Mouse (Mus musculus) CH12.LX (cell line): ENCODE measurements at regions not wholly inside any gene's neighbourhood (a gene's known extent, or its start where the extent isn't known, plus 50 kb on each side); places are given as distances from the start of the nearest gene placed in this dataset.

Experiments used
- DNase-seq: peaks from one replicate; pipeline ENCODE4 v3.0.0-alpha.2; 2013; ENCODE audit errors: extremely low read depth
- H3K27ac ChIP-seq: 2 replicates; pipeline ENCODE4 v1.5.1; 2012; ENCODE audit warnings: low read depth, mild to moderate bottlenecking, control low read depth, moderate library complexity; ENCODE audit not compliant: insufficient read depth
- H3K27me3 ChIP-seq: replicated peaks from 2 replicates; pipeline ENCODE3; 2012; ENCODE audit warnings: inconsistent platforms
- H3K36me3 ChIP-seq, 2 experiments: replicated peaks in 1 of 2; 2 replicates each; pipeline versions ENCODE3 to v1.6.1; 2012; ENCODE audit warnings: inconsistent platforms in 1 of 2, low read length in 1 of 2, mild to moderate bottlenecking in 1 of 2, mixed read lengths in 1 of 2, moderate library complexity in 1 of 2; ENCODE audit not compliant: control insufficient read depth in 1 of 2, insufficient read depth in 1 of 2
- H3K4me1 ChIP-seq, 2 experiments: 2 replicates each; pipeline ENCODE4 v1.6.1; 2012; ENCODE audit warnings: inconsistent platforms in 1 of 2, moderate library complexity in 1 of 2; ENCODE audit not compliant: insufficient read depth in 2 of 2, control insufficient read depth in 1 of 2
- H3K4me2 ChIP-seq: 2 replicates; pipeline ENCODE4 v1.6.1; 2012; ENCODE audit warnings: low read depth, mild to moderate bottlenecking, control low read depth; ENCODE audit not compliant: poor library complexity, insufficient read depth, severe bottlenecking
- H3K4me3 ChIP-seq, 3 experiments: fragments of 150-350 bp in 1 of 3; sonication (generic) in 1 of 3; replicated peaks in 1 of 3; 2 replicates each; pipeline versions ENCODE3 to v1.5.1; 2011 to 2012; ENCODE audit warnings: low read depth in 2 of 3, low read length in 2 of 3, mild to moderate bottlenecking in 2 of 3, moderate library complexity in 2 of 3, control low read depth in 1 of 3, improper control_type of control experiment in 1 of 3, inconsistent platforms in 1 of 3, mixed read lengths in 1 of 3; ENCODE audit not compliant: poor library complexity in 1 of 3
- H3K79me2 ChIP-seq: replicated peaks from 2 replicates; pipeline ENCODE4 v1.6.1; 2012; ENCODE audit warnings: mild to moderate bottlenecking, moderate library complexity; ENCODE audit not compliant: control insufficient read depth, poor library complexity, insufficient read depth, severe bottlenecking; ENCODE audit errors: extremely low read depth
- H3K9ac ChIP-seq: 2 replicates; pipeline ENCODE4 v1.6.1; 2012; ENCODE audit warnings: low read depth, mild to moderate bottlenecking, control low read depth, moderate library complexity; ENCODE audit not compliant: insufficient read depth
- H3K9me3 ChIP-seq: replicated peaks from 2 replicates; pipeline ENCODE3; 2012; ENCODE audit warnings: low read length, inconsistent platforms, mixed read lengths
- BHLHE40 ChIP-seq: IDR thresholded peaks from 2 replicates; pipeline ENCODE4 v1.6.1; 2011; ENCODE audit warnings: mild to moderate bottlenecking, low read depth, low read length, improper control_type of control experiment
- CHD1 ChIP-seq: IDR thresholded peaks from 2 replicates; pipeline ENCODE4 v1.6.1; 2012; ENCODE audit warnings: low read depth, low read length, improper control_type of control experiment, inconsistent platforms
- CHD2 ChIP-seq: IDR thresholded peaks from 2 replicates; pipeline ENCODE4 v1.6.1; 2011; ENCODE audit warnings: low read length, improper control_type of control experiment
- CTCF ChIP-seq, 2 experiments: IDR thresholded peaks in 1 of 2; conservative IDR thresholded peaks in 1 of 2; 2 replicates each; pipeline ENCODE4 v1.5.1; 2011 to 2012; ENCODE audit warnings: low read depth in 2 of 2, low read length in 2 of 2, improper control_type of control experiment in 1 of 2, inconsistent platforms in 1 of 2, mild to moderate bottlenecking in 1 of 2, moderate library complexity in 1 of 2
- E2F4 ChIP-seq: IDR thresholded peaks from 2 replicates; pipeline ENCODE4 v1.6.1; 2011; ENCODE audit warnings: low read depth, low read length, improper control_type of control experiment; ENCODE audit not compliant: insufficient replicate concordance
- ELF1 ChIP-seq: IDR thresholded peaks from 2 replicates; pipeline ENCODE4 v1.6.1; 2014; ENCODE audit warnings: low read depth, mild to moderate bottlenecking, inconsistent platforms, low read length, improper control_type of control experiment
- EP300 ChIP-seq: IDR thresholded peaks from 2 replicates; pipeline ENCODE4 v1.6.1; 2011; ENCODE audit warnings: low read length, improper control_type of control experiment
- GABPA ChIP-seq: IDR thresholded peaks from 2 replicates; pipeline ENCODE4 v1.6.1; 2012; ENCODE audit warnings: low read depth, low read length, improper control_type of control experiment, inconsistent platforms; ENCODE audit not compliant: insufficient replicate concordance
- HCFC1 ChIP-seq: IDR thresholded peaks from 2 replicates; pipeline ENCODE4 v1.6.1; 2012; ENCODE audit warnings: low read depth, mild to moderate bottlenecking, inconsistent platforms, low read length, improper control_type of control experiment
- JUN ChIP-seq: IDR thresholded peaks from 2 replicates; pipeline ENCODE4 v1.6.1; 2011; ENCODE audit warnings: low read depth, mild to moderate bottlenecking, low read length, improper control_type of control experiment, moderate library complexity; ENCODE audit not compliant: insufficient read depth
- KAT2A ChIP-seq: IDR thresholded peaks from 2 replicates; pipeline ENCODE4 v1.6.1; 2012; ENCODE audit warnings: low read length, improper control_type of control experiment, inconsistent platforms; ENCODE audit not compliant: insufficient replicate concordance
- MAX ChIP-seq: IDR thresholded peaks from 2 replicates; pipeline ENCODE4 v1.6.1; 2011; ENCODE audit warnings: low read length, improper control_type of control experiment
- MXI1 ChIP-seq: IDR thresholded peaks from 2 replicates; pipeline ENCODE4 v1.6.1; 2011; ENCODE audit warnings: mild to moderate bottlenecking, low read depth, low read length, improper control_type of control experiment
- MYC ChIP-seq: IDR thresholded peaks from 2 replicates; pipeline ENCODE4 v1.6.1; 2011; ENCODE audit warnings: low read depth, mild to moderate bottlenecking, improper control_type of control experiment, low read length
- POLR2A ChIP-seq: IDR thresholded peaks from 2 replicates; pipeline ENCODE4 v1.6.1; 2011; ENCODE audit warnings: low read depth, mild to moderate bottlenecking, improper control_type of control experiment, low read length
- RAD21 ChIP-seq: IDR thresholded peaks from 2 replicates; pipeline ENCODE4 v1.6.1; 2011; ENCODE audit warnings: low read depth, mild to moderate bottlenecking, low read length, improper control_type of control experiment, moderate library complexity
- SIN3A ChIP-seq: IDR thresholded peaks from 2 replicates; pipeline ENCODE4 v1.6.1; 2012; ENCODE audit warnings: low read length, improper control_type of control experiment, inconsistent platforms
- SMC3 ChIP-seq: IDR thresholded peaks from 2 replicates; pipeline ENCODE4 v1.6.1; 2011; ENCODE audit warnings: low read depth, low read length, improper control_type of control experiment
- TBP ChIP-seq: conservative IDR thresholded peaks from 2 replicates; pipeline ENCODE4 v1.6.1; 2011; ENCODE audit warnings: low read depth, low read length, improper control_type of control experiment
- USF2 ChIP-seq: conservative IDR thresholded peaks from 2 replicates; pipeline ENCODE4 v1.6.1; 2011; ENCODE audit warnings: low read depth, low read length, improper control_type of control experiment
- ZC3H11A ChIP-seq: IDR thresholded peaks from 2 replicates; pipeline ENCODE4 v1.6.1; 2012; ENCODE audit warnings: low read depth, mild to moderate bottlenecking, inconsistent platforms, low read length, improper control_type of control experiment
- ZKSCAN1 ChIP-seq: IDR thresholded peaks from 2 replicates; pipeline ENCODE4 v1.6.1; 2012; ENCODE audit warnings: low read depth, inconsistent platforms, low read length, improper control_type of control experiment, borderline replicate concordance
- ZMIZ1 ChIP-seq: IDR thresholded peaks from 2 replicates; pipeline ENCODE4 v1.6.1; 2012; ENCODE audit warnings: low read depth, mild to moderate bottlenecking, inconsistent platforms, low read length, improper control_type of control experiment
- ZNF384 ChIP-seq: IDR thresholded peaks from 2 replicates; pipeline ENCODE4 v1.6.1; 2012; ENCODE audit warnings: low read depth, low read length, improper control_type of control experiment, inconsistent platforms
- dilution Hi-C: fragments of 300-500 bp; cut with MboI; formaldehyde crosslinking; loops from 2 replicates; pipeline ENCODE4 v1.14.3; 2020; ENCODE audit warnings: low sequenced_read_pairs; ENCODE audit not compliant: extremely low pct_unique_long_range_greater_than_20kb, extremely low pct_ligation_motif_present
- in situ Hi-C: fragments of 300-500 bp; cut with MboI; formaldehyde crosslinking; loops from 3 replicates; pipeline ENCODE4 v1.14.3; 2019; ENCODE audit warnings: low sequenced_read_pairs, low pct_ligation_motif_present, low pct_unique_long_range_greater_than_20kb, mixed read lengths

- dilution Hi-C loops (no loop called here), in situ Hi-C loops (no loop called here)
- Histone ChIP-seq H3K9me3 (no peaks in the 10 kb centered on the region), H3K9ac (no peak overlapping the region), H3K4me1 (peaks cover 0 to 2% of the 10 kb centered on the region in 2 experiments; a peak in 1 of 4 replicates), H3K79me2 (no peaks in the 10 kb centered on the region), H3K4me2 (no peak overlapping the region; the same call in 1 of the 2 replicates), H3K27me3 (no peaks in the 10 kb centered on the region), H3K27ac (no peak overlapping the region), H3K4me3 (no peak overlapping the region), H3K36me3 (no peaks in the 10 kb centered on the region)
- TF ChIP-seq SMC3 = no peak
- no peak for TF ChIP-seq E2F4
- TF ChIP-seq CHD1 = no peak
- TF ChIP-seq RAD21 = no peak
- no peak for TF ChIP-seq MYC
- no peak for TF ChIP-seq POLR2A
- no peak for TF ChIP-seq USF2
- DNase-seq = no peak
These were observed 414.8 kb downstream of the Klf5 start for GRCm38 (mm10) chr14:99713069-99713830.

DNA sequence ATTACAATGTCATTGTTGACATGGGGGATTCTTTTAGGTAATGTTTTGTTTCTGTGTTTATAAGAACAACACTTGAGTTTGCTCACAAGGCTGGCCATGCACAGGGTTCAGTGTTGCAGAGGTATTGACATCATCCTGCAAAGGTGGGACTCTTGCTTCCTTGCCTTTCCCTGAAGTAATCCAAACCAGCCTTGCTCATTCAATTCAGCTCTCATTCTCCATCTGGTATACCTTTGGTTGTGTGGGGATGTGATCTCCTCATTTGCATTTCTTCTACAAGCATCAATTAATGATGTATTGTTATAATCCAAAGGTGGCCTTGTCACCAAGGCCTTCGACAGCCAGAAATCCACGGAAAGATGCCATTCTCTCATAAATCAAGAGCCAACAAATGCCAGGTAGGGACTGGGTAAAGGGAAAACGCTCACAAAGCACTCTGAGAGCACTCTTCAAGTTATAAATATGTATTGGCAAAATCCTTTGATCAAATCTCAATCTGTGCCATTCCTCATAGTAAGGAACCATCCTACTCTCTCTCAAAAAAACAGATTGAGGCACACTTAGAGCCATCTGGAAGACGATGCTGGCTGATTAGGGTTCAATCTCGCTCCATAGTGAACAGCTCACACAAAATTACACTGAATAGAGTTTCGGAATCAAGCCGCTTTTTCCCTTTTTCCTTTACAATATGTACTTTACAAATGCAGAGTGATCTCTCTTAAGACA, 435.1 kb downstream of the Klf5 start:
- Histone ChIP-seq H3K4me2 (no peak overlapping the region), H3K27ac (no peak overlapping the region), H3K27me3 (no peaks in the 10 kb centered on the region), H3K9me3 (no peaks in the 10 kb centered on the region), H3K4me1 (no peaks in the 10 kb centered on the region), H3K9ac (no peak overlapping the region), H3K4me3 (no peak overlapping the region), H3K36me3 (no peaks in the 10 kb centered on the region), H3K79me2 (no peaks in the 10 kb centered on the region)
- in situ Hi-C loops (no loop called here), dilution Hi-C loops (no loop called here)
- TF ChIP-seq E2F4 (no peak), JUN (no peak), BHLHE40 (no peak), ELF1 (no peak), CHD1 (no peak), ZNF384 (no peak), EP300 (no peak), MAX (no peak), KAT2A (no peak), ZC3H11A (no peak), SIN3A (no peak), HCFC1 (no peak), ZMIZ1 (no peak), CTCF (conservative IDR thresholded peaks at IDR 0.05 in 1 of 2, IDR thresholded peaks at IDR 0.05 in 1 of 2; ENCODE audit: low read depth in 2 of 2, low read length in 2 of 2) (no peak), GABPA (no peak), ZKSCAN1 (no peak), CHD2 (no peak), TBP (no peak), MXI1 (no peak)
- DNase-seq = no peak
